Mouse (Mus musculus) C2C12 (cell line): Measurements from ENCODE around the gene Cacna1c.

ENCODE experiments used
- CEBPB ChIP-seq: IDR thresholded peaks from one replicate; pipeline ENCODE4 v1.6.1; 2011; ENCODE audit warnings: low read depth, mild to moderate bottlenecking, control low read depth, moderate library complexity
- CTCF ChIP-seq: IDR thresholded peaks from one replicate; pipeline ENCODE4 v1.5.1; 2011; ENCODE audit not compliant: control insufficient read depth, insufficient read depth, insufficient read length
- FOSL1 ChIP-seq: IDR thresholded peaks from one replicate; pipeline ENCODE4 v1.8.0; 2011; ENCODE audit warnings: mild to moderate bottlenecking, low read length; ENCODE audit not compliant: poor library complexity, insufficient read depth, severe bottlenecking
- MAX ChIP-seq: IDR thresholded peaks from one replicate; pipeline ENCODE4 v1.6.1; 2011; ENCODE audit warnings: mild to moderate bottlenecking, control low read depth
- MYOD1 ChIP-seq: IDR thresholded peaks from one replicate; pipeline ENCODE4 v1.6.1; 2011; ENCODE audit warnings: low read depth; ENCODE audit not compliant: control insufficient read depth, insufficient read length
- USF1 ChIP-seq: IDR thresholded peaks from one replicate; pipeline ENCODE4 v1.6.1; 2011; ENCODE audit warnings: low read depth, mild to moderate bottlenecking, control low read depth, moderate library complexity

DNA sequence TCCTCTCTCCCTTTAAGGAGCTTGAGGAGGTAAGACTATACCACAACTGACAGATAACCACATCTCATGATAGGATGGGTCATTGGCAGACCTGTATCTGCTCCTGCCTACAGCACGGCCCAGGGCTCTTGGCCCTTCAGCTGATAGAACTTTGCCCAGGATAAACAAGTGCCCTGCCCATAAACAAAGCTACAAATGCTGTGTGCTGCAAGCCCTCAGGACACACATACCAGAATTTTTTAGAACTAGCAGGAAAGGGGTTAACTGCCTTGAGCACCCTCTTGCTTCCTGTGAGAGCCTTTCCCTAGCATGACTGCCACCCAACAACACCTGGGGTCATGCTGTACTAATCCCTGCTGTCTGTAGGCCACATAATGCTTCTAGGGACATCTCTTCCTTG lies 68.1 kb downstream of the Cacna1c start:
- no peak for TF ChIP-seq FOSL1
- no peak for TF ChIP-seq CTCF
- TF ChIP-seq MAX: no peak
- TF ChIP-seq CEBPB: no peak
- TF ChIP-seq USF1: no peak
- no peak for TF ChIP-seq MYOD1
